Mouse (Mus musculus) adrenal gland, adult 8-10 months (tissue): ENCODE measurements around the gene Sesn3. TPM values are rescaled to one million over a fixed set of nuclear protein-coding genes. Genes with fewer than 3 reads are reported as not detected.
"Not testable (repeated sequence)": the region's sequence is repeated elsewhere in the genome, so short reads cannot be mapped to it uniquely, and the experiment has no call there.

Experiments
- DNase-seq: peaks from one replicate; pipeline ENCODE4 v3.0.0; 2022
- total RNA-seq, 4 experiments: library from RNA; stranded (reverse); gene quantifications; 2 replicates each; pipeline ENCODE4 v1.2.4; 2022

Sesn3 gene
- 10 to 100 TPM; 90.4 to 92.4 (median 91.1) TPM for total RNA-seq

DNA sequence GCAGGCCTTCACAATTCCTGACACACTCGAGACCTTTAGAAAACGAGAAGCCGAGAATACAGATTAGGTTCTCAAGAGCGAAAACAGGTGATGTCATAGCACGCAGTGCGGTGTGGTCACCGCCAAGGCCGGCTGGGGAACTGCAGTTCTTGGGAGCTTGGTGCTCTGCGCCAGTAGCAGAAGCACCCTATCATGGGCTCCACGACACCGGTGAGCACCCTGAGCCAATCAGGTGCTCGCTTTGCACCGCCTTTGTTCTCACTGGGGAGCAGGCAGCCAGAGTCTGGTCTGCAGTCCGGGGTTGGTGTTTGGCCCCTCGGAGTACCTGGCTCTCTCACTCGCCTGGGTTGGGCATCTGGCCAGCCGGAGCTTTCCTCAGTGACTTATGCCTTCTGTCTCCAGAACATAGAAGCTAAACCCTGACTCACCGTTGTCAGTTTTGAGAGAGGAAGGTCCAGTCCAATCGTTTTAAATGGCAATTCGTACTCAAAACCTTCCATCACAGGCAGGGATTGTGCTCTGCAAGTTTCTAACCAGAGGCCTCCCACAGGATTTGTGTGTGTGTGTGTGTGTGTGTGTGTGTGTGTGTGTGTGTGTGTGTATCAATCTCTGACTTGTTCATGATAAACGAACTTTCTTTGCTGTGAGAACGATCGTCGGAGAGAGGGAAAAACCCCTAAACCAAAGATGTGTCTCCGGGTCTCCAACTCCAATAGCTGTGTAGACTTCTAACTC is at the start of gene Sesn3:
Gene Sesn3 (plus strand): TSS at position 82 of the 735 bp plus-strand sequence.
- DNase-seq: peak; percentile 85

DNA sequence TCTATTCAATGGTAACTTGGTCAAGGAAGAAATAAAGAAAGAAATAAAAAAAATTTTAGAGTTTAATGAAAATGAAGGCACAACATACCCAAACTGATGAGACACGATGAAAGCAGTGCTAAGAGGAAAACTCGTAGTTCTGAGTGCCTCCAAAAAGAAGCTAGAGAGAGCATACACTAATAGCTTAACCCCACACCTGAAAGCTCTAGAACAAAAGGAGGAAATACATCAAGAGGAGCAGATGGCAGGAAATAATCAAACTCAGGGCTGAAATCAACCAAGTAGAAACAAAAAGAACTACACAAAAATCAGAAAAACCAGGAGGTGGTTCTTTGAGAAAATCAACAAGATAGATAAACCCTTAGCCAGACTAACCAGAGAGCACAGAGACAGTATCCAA is 47.8 kb upstream of the Sesn3 start:
- DNase-seq: not testable (repeated sequence)

DNA sequence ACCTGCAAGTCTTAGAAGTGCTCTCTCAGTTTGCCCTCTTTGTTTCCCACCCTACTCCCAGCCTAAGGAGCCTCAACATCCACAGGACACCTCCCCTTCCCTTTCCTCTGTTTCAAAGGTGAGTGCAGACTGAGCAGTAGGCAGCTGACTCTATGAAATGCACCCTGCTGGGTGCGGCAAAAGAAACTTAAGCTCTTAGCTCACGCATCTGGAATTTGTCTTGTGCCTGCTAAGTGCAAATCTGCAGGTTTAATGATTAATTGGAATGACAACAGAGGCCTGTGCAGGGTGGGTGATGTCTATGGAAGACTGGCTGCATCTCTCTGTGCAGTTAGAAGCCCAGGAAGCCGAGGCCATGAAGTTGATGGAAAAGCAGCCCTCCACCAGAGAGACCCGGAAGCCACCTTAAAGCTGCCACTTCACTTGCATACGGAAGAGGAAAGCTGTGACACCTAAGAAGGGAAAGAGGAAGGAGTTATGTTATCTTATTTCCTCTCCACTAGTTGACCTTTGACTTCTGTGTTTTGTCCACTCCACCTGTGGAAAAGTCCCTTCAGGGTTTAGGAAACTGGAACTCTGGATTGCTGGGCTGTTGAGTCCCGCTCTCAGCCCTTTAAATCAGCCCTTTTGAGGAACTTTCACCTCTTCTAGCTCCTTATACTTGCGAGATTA is 41.0 kb upstream of the Sesn3 start:
- no peak for DNase-seq

DNA sequence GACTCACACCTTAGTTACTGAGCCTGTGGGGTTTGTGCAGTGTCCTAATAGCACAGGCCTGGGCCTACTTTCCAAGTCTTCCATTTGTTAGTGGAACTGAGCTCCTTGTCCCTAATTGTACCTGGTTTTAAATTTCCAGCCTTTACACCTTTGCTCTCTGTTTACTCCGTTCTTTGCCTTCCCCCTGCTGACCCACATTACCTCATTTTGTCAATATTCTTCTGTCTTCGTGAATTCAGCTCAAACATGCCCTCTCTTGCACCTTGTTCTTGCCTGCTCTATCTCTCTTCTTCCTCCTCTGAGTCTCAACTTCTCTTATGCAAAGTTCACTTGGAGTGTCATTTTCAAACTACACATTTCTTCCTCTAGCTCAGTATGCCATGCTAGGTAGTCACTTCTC is 39.6 kb upstream of the Sesn3 start:
- no peak for DNase-seq

DNA sequence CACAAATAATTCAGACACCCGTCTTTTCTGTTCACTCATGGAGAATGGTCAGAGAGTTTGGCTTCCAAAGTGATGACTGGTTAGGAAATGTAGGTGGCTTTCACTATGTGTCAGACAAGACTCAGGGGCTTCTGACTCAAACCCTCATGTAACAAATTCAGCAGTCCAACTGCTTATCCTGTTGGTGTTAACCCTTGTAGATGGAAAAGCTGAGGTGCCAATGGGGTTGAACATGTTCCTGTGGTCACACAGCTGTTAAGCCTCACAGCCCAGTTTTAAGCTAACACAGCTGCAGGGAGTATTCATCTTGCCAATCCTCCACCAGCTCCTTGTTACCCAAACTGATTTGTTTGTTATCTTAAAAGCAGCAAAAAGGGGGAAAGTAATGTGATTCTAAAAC is 33.9 kb upstream of the Sesn3 start:
- not testable (repeated sequence) for DNase-seq

DNA sequence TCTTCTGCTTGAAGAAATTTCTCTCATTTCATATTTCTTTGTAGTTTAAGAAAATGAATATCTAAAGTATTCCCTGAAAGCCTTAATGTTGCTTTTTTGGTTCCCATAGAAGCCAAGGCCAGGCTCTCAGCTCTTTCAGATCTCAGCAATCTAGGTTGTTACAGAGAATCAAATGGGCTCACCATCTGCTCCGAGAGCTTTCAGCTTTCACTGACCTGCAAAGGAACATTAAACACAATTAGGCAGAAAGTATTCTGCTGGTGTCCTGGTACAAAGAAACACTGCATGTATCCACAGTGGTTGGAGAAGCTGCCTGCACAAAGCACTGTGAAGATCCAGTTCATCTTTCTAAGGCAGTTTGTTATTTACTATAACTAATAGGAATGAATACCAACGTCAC is 32.6 kb upstream of the Sesn3 start:
- no peak for DNase-seq

DNA sequence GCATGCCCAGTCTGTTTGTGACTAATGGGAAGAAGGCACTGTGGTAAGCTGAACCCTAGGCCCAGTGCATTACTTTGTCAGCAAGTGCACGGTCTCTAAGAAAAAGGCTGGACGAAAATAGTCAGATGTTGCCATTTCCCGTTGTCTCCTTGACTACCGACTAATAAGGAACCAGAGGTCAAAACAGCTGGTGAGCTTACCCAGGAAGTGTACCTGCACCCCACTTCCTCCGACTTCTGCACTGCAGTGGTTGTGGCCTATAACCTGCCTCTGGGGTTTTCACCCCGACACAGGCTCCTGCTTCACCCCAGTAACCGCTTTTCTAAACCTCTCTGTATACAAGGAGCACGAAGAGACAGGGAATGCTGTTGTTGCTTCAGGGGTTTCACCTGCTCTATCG is 30.3 kb upstream of the Sesn3 start:
- no peak for DNase-seq

DNA sequence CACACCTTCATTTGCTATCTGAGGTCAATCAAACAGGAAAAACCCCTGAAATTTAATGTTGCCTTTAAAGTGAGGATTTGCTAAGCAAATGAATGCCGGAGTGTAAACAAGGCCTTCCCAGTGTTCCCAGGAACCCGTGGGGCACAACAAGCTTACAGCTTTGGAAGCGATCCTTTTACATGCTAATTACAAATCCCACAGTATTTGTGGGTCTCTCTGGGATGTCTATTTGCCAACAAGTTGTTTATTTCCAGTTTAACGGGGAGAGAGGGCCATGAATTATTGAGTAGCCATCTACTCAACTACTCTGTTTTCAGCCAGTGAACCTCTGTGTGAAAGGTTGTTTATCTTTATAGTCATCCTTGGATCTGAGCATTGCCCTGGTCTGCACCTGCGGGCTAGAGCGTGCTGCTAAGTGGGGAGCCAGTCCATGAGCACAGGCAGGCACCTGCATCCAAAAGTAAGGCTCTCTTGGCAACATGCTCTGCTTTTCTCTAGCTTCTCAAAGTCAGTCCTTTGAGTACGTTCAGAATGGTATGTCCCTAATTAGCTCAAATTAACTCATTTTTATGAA is 29.8 kb upstream of the Sesn3 start:
- no peak for DNase-seq

DNA sequence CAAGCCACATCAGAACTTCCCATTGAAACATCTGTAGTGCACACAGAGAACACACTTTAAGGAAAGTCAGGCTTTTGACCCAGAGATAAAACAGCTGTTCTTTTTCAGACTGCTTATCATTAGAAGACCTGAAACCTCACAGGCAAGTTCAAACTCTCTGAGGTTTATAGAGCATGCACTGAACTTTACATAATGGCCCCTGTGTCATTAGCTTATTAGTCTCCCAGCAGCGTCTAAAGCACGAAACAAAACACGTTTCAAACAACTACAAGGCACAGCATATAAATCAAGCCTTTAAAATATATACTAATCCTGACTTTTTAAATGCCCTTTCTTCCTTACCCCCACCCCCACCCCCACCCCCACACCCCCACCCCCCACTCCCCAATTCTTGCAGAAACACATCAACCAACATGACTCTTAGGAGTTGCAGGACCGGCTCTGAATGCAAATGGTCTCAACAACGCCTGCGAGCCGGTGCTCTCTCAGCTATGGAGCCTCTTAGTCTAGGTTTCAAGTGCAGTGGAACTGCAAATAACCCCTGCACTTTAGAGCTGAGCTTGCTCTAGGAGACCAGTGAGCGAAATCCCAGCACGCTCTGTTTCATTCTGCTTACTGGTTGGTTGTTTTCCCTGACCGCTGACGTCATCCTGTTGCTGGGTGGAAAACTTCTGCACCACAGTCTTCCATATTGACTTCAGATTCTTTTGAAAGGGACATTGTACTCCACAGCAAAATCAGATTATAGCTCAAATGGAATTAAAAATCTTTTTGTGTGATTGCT is 28.7 kb upstream of the Sesn3 start:
- DNase-seq: no peak

DNA sequence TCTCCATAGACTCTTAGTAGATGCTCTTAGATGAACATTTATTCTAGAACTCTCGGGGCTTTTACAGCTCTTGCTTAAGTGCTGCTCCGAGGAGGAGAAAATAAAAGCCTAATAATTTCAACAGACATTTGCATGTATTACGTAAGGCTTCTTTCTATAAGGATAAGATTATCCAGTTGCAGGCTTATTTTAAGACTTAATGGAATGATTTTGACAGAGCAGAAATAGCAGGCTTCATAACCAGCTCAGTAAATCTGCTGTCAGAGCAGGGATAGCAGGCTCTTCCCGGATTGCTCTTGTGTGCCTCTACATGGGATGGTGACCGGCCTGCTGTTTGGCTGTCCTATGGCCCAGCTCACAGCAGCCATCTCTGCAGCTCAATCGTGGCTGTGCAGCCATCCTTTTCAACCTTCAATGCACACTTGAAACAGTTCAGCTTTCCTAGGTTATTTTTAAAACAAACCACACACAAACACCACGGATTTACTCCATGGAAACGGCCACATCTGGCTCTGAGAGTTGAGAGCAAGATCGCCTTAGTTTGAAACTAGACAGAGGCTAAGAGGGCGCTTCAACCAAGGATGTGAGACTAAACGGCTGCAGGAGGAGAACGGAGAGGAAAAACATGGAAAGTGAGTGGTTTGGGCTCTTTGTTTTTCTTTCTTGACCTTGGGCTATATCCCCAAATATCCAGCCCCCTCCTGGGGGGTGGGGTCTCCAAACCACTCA is 27.2 kb upstream of the Sesn3 start:
- DNase-seq: no peak

DNA sequence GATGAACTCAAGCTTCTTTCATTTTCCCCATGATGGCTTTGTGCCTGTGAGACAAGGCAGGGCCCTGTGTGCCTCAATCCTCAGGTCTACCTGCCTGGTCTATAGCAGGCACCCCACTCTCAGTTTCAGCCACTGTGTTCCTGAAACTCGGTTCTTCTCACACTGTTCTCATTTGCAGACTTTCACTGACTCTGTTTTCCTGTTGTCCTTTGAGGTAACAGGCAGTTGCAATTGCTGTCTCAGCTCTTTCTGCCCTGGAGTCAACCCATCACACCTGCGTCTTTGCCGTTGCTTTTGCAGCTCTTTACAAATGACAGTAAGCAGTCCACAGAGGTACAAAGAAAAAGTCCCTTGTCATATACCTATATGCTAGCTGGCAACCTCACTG is 26.7 kb upstream of the Sesn3 start:
- no peak for DNase-seq

DNA sequence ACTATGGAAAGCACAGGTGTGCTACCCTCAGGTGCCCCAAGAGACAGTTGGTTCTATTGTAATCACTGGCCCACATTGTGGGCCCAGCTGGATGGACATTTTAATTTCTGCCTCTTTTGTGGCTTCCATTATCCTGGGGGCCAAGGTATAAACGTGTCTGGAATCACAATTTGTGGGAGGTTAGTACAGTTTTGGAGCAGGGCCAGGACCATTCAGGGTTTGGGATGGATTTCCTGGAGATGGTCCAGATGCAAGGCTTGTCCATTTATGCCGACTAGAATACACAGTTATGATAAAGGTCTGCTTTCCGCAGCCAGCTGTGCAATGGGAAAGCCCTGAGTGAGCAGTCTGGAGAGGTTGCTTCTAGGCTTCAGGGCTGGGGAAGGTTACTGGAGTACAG is 13.7 kb upstream of the Sesn3 start:
- no peak for DNase-seq

DNA sequence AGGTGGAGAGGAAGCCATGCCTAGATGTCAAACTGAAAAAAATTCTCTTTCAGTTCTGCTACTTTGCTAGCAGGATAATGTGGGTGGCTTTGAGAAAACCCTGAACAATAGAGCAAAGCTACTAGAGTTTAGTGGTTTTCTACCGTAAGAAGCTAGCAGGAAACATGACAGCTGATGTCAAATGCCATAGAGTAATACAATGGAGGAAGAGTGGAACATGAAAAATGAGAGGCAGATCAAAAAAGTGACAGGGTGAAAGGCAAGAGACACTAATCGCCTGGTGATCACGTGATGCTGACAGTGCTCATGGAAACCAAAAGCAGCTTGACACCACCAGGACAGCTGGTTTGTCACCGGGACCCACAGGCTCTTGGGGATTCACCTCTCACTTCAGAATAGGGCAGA is 12.3 kb upstream of the Sesn3 start:
- DNase-seq: no peak

DNA sequence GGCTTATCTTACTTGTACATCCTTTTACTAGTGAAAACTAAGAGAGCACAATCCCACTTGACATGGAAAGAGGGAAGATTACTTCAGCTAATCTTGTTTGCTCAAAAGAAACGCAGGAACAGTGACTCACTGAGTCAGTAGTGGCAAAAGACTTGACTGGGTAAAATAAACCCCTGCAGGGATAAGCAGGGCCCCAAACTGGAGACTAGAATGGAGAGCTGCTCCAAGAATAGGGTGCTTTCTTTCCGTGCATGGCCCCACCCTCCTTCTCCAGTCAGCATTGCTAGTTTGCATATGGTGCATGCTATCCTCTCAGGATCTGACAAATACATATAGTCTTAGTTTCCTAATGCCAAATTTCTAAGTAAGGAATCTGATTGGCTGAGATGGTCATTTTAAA is 8.4 kb upstream of the Sesn3 start:
- no peak for DNase-seq

DNA sequence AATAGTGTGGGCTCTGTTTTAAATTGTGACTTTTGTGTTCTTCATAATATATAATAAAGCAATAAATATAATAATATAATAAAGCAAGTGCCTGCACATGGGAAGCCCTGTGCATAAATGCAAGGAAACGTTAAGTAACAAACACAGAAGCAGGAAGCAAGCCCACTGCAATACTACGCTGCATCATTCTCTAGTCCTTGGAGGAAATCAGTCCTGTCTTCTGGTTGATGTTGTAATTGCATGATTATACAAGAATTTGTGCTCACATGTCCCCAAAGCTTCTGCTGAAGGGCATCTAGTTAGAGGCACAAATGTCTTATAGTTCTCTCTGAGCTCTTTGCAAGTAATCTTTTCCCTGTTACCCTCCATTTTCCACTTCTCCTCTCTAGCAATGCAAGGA is 6.3 kb upstream of the Sesn3 start:
- DNase-seq: no peak

DNA sequence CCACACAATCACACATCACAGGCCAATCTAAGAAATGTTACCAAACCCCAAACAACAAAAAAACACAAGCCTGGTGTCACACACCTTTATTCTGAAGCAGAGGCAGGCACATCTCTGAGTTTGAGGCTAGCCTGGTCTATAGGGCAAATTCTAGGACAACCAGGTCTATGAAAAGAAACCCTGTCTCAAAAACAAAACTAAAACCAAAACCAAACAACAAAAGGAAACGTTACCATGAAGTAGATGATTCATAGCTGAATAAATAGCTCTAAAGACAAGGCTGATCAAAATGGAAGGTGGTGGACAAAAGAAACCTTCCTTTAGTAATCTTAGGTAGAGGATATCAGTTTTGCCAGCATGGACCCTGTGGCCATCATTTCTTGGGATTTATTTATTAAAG is 1.9 kb upstream of the Sesn3 start:
- no peak for DNase-seq

DNA sequence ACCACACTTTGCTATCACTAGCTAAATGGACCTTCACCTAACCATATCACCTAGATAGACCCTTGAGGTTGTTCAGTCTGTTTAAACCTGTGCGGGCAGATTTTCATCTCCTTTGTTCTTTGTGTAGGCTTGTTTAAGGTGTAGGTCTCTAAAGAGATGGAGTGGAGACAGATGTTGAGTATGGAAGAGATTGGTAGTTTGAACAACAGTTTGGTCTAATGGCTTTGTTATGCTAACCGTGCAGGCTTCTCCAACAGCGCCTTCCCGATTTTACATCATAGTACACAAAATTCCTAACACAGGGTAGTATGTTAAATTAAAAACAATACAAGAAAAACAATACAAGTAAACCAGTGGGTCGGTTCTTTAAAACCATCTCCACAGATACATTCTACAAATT is 281 bp upstream of the Sesn3 start:
- DNase-seq: no peak

DNA sequence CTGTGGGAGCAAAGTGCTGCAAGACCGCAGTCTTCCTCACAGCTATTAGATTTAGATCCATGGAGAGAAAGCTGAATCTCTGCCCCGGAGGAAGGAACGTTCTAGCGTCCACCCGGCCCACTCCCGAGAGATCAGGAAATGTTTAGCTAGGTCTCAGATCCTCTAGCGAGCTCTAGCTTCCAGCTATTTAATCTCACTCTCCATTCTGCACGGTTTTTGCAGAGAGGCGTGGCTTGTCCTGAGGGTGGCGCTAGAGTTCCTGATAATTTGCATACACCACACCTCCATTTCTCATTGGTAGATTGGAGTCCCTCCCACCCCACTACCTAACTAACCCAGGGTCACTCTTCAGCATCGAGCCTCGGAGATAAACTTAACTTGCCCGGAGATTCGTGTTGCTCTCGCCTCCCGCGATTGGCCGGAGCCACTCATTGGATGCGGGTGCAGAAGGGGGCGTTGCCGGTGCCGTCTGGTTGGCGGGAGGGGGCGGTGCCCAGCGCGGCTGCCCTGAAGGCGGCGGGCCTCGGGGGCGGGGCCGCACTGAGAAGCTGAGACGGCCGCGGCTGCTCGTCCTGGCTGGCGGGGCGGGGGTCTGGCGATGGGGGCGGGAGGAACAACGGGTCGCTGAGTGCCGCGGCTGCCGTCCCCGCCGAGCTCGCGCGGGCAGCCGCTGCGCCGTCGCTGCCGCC is 1.1 kb downstream of the Sesn3 start:
- peak; percentile 99 for DNase-seq

DNA sequence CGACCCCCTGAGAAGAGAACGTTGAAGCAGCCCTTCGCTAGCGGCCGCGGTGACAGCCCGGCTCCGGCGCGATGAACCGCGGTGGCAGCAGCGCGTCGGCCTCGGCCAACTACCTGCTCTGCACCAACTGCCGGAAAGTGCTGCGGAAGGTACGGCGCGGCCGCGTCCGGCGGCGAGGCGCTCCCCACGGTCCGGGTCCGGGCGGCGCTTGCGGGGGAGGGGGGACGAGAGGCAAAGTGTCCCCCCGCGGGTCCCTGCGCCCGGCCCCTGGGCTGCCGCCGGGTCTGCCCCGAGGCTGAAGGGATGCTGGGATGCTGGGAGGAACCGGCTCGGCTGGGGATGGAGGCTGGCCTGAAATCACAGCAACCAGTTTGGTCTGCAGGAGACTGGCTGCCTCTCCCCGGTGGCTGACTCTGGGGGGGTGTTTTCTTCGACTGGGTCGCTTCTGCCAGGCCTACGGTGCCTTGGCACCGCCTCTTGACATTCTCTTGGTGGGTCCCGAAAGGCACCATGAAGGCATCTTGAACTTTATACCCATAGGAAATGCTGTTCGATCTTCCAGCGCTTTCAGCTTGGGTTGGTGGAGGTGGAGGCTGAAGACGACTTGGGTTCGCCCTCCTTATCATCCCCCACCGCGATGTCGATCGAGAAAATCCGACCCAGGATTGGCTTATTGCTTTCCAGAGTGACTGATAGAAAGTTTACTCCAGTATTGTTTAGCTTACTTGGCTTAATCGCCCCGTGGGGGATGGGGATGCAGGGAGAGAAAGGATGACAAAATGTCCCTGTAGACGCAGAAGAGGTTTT is 1.8 kb downstream of the Sesn3 start:
- peak; percentile 43 for DNase-seq

DNA sequence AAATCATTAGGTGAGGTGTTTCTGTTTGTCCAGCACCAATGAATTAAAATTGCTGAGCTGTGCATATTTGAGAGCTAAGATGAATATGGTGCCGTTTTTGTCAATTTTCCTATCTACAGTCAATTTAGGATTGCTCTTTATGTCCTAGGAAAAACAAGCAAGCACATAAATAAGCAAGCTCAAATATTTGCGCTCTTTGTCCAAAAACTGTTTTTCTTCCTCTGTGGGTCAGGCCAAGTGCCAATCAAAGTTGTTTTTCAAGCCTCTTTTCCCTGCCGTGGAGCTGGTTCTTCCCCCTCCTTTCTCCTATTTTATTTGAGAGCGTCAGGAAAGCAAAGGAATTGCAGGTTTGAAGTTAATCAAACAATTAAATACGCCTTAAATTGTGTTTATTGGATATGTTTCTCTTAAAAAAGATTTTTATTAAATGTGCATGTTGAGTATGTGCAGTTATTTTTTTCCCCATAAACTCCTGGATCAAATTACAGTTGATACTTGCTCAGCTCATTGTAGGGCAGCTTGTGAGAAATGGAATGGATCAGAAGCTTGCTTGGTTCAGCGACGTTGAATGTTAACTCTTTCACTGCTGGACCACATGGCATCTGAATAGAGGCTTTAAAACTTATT is 2.6 kb downstream of the Sesn3 start:
- DNase-seq: no peak

DNA sequence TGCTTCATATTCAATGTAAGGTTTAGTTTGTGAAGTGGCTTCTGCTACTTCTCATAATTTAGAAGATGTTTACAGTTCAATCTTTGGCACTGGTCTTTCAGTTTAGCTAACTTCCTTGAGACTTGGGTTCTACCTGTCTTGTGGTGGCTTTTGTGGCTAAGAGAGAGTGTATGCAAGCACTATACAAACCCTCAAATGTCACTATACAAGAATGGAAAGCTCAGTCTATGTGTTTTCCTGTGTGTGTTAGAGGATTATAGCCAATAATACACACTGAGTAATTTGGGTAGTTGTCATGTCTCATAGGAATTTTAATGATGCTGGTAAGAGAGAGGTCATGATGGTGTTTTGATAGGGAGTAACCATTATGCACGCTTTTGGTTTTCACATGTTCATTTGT is 5.8 kb downstream of the Sesn3 start:
- no peak for DNase-seq
